Mouse (Mus musculus): Measurements from ENCODE around the gene Ssh1. TPM values are rescaled to one million over a fixed set of nuclear protein-coding genes. Genes with fewer than 3 reads are reported as not detected.
A peak's percentile ranks its signal among the peaks of the same experiment; 100 is the strongest.

The Ssh1 gene
- polyA plus RNA-seq, 1 experiment from 2014 or later: 28.1 TPM

DNA sequence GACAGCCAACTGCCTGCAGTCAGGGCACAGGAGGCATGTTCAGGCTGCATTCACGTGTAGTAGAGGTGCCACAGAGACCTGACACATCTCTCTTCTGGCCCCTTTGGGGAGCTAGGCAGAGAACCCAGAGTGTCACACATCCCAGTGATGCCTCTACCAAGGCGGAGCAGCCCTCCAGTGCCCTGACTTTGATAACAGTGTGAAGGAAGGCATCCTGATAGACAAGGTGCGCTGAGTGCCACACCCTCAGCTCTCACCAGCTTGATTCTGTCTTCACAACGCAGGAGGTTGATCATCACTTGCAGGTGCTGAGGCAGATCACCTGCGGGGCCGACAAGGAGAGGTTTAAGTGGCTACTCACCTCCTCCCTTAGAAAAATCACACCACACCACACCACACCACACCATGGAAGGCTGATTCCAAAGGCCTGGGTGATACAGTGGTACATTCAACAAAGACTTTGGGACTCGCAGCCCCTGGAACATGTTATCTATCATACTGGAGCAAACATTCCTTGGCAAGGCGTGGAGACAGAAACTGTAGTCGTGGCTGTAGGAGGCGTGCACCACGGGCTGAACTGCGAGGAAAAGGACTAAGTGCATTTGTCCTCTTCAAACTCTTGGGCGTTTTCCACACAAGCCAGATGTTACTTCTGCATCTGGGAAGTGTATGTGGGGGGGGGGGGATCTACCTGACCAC, 27.1 kb downstream of the Ssh1 start:
- 93% methylated on average over 13 of the region's 13 CpGs for WGBS
- H3K27ac ChIP-seq (replicated peaks; ENCODE audit: low read depth, low read length): no peak overlapping the region
- H3K4me2 ChIP-seq (ENCODE audit: low read depth, severe bottlenecking): no peak overlapping the region
- ATAC-seq (ENCODE audit: insufficient number of reproducible peaks, low FRiP score, low TSS enrichment, low read depth) (no peak), DNase-seq (ENCODE audit: low spot score) (no peak)
- H3K4me3 ChIP-seq (ENCODE audit: low read depth, low read length): no peak overlapping the region
- peaks cover 8% of the 10 kb centered on the region for H3K36me3 ChIP-seq (ENCODE audit: control insufficient read depth, insufficient read depth, low read length)
- no peaks in the 10 kb centered on the region for H3K27me3 ChIP-seq (ENCODE audit: control insufficient read depth, insufficient read depth, low read length)
- H3K9ac ChIP-seq (ENCODE audit: low read length): no peak overlapping the region
- H3K4me1 ChIP-seq (ENCODE audit: control insufficient read depth, insufficient read depth, low read length): no peaks in the 10 kb centered on the region
- no peaks in the 10 kb centered on the region for H3K9me3 ChIP-seq (ENCODE audit: control insufficient read depth, low read length)

DNA sequence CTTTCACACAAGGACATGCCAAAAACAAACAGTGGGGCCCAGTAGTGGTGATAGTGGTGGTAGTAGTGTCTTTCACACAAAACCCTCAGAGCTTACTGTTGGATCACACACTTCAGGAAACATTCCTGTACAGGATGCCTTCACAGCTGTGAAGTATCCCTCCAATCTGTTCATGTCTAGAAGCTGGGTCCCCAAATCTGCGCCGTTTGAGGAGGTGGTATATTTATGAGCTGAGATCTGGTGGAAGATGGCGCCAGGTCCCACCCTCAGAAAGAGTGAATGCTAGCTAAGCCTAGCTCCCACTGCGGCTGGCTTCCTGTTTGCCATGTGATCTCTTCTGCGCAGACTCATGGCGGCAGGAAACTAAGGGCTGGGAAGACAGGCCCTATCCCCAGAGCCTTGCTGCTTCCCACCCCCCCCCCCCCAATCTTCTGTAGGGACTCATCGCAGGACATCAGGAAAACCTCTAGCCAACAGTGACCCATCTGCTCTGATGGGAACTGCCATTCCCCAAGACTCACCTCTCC, 28.0 kb downstream of the Ssh1 start:
- no peak overlapping the region for H3K4me2 ChIP-seq (ENCODE audit: low read depth, severe bottlenecking)
- DNase-seq (ENCODE audit: low spot score) (no peak), ATAC-seq (ENCODE audit: insufficient number of reproducible peaks, low FRiP score, low TSS enrichment, low read depth) (no peak)
- peaks cover 8% of the 10 kb centered on the region for H3K36me3 ChIP-seq (ENCODE audit: control insufficient read depth, insufficient read depth, low read length)
- no peak overlapping the region for H3K27ac ChIP-seq (replicated peaks; ENCODE audit: low read depth, low read length)
- H3K27me3 ChIP-seq (ENCODE audit: control insufficient read depth, insufficient read depth, low read length): no peaks in the 10 kb centered on the region
- no peaks in the 10 kb centered on the region for H3K4me1 ChIP-seq (ENCODE audit: control insufficient read depth, insufficient read depth, low read length)
- no peak overlapping the region for H3K9ac ChIP-seq (ENCODE audit: low read length)
- 94% methylated on average over 7 of the region's 7 CpGs for WGBS
- H3K9me3 ChIP-seq (ENCODE audit: control insufficient read depth, low read length): no peaks in the 10 kb centered on the region
- no peak overlapping the region for H3K4me3 ChIP-seq (ENCODE audit: low read depth, low read length)

DNA sequence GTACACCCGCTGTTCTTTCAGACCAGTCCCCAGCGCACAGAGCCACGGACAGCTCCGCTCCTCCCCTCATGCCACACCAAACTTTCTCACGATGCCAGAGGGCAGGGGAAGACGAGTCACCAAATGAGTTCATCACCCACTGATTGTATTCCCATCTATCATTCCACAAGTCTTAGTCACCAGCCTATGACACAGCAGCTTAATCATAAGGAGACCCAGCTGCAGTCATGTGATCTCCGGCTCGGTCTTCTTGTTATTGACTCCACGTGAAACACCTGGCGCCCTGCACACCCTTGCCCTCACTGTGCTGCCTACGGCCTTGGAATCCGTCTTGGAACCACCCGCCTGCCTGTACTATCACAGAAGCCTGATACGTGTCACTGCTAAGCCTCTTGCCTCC, 28.7 kb downstream of the Ssh1 start:
- DNase-seq (ENCODE audit: low spot score): no peak
- no peak overlapping the region for H3K9ac ChIP-seq (ENCODE audit: low read length)
- no peak overlapping the region for H3K27ac ChIP-seq (replicated peaks; ENCODE audit: low read depth, low read length)
- no peak for ATAC-seq (ENCODE audit: insufficient number of reproducible peaks, low FRiP score, low TSS enrichment, low read depth)
- H3K4me1 ChIP-seq (ENCODE audit: control insufficient read depth, insufficient read depth, low read length): peaks cover under 1% of the 10 kb centered on the region; the same call in 1 of the 2 replicates
- no peaks in the 10 kb centered on the region for H3K27me3 ChIP-seq (ENCODE audit: control insufficient read depth, insufficient read depth, low read length)
- no peaks in the 10 kb centered on the region for H3K9me3 ChIP-seq (ENCODE audit: control insufficient read depth, low read length)
- no peak overlapping the region for H3K4me3 ChIP-seq (ENCODE audit: low read depth, low read length)
- 90% methylated on average over 14 of the region's 14 CpGs for WGBS
- peaks cover 10% of the 10 kb centered on the region for H3K36me3 ChIP-seq (ENCODE audit: control insufficient read depth, insufficient read depth, low read length)
- H3K4me2 ChIP-seq (ENCODE audit: low read depth, severe bottlenecking): no peak overlapping the region

DNA sequence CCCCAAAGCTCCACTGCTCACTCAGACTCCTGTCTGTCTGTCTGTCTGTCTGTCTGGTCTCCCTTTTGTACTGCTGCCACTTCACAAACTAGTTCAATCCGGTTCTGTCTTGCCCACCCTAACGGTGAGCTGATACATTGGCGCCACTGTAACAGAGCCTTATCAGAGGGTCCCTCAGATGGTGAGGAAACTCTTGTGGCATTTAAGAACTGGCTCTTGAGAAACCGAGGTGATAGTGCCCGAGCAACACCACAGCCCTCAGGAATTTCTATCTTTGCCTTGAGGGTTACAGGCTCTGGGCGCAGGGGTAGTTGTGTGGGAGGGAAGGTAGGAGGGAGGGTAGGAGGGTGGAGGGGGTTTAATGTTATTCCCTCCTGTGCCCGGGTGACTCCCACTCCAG, 31.9 kb downstream of the Ssh1 start:
- ATAC-seq (ENCODE audit: insufficient number of reproducible peaks, low FRiP score, low TSS enrichment, low read depth) (no peak), DNase-seq (ENCODE audit: low spot score) (no peak)
- H3K4me3 ChIP-seq (ENCODE audit: low read depth, low read length): no peak overlapping the region
- H3K4me2 ChIP-seq (ENCODE audit: low read depth, severe bottlenecking): no peak overlapping the region
- H3K27me3 ChIP-seq (ENCODE audit: control insufficient read depth, insufficient read depth, low read length): no peaks in the 10 kb centered on the region
- WGBS: 83% methylated on average over 7 of the region's 7 CpGs
- H3K9me3 ChIP-seq (ENCODE audit: control insufficient read depth, low read length): no peaks in the 10 kb centered on the region
- no peak overlapping the region for H3K27ac ChIP-seq (replicated peaks; ENCODE audit: low read depth, low read length)
- H3K9ac ChIP-seq (ENCODE audit: low read length): no peak overlapping the region
- H3K4me1 ChIP-seq (ENCODE audit: control insufficient read depth, insufficient read depth, low read length): peaks cover 12% of the 10 kb centered on the region
- peaks cover 6% of the 10 kb centered on the region; the same call in 1 of the 2 replicates for H3K36me3 ChIP-seq (ENCODE audit: control insufficient read depth, insufficient read depth, low read length)

DNA sequence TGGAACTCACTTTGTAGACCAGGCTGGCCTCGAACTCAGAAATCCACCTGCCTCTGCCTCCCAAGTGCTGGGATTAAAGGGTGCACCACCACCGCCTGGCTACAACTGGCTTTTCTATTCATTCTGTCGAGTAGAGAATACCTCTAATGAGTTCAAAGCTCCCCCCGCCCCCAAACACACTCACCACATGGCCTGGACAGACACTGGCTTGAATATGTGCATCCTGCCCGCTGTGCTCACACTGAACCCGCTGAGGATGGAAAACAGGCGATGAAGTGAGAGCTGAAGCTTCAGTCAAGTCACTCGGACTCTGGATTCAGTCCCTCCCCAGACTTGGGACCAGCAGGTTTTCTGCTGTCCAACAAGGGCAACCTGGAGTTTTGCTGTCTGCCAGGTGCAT, 33.3 kb downstream of the Ssh1 start:
- H3K27ac ChIP-seq (replicated peaks; ENCODE audit: low read depth, low read length): no peak overlapping the region
- DNase-seq (ENCODE audit: low spot score) (no peak), ATAC-seq (ENCODE audit: insufficient number of reproducible peaks, low FRiP score, low TSS enrichment, low read depth) (no peak)
- H3K36me3 ChIP-seq (ENCODE audit: control insufficient read depth, insufficient read depth, low read length): peaks cover 6% of the 10 kb centered on the region; the same call in 1 of the 2 replicates
- no peak overlapping the region for H3K9ac ChIP-seq (ENCODE audit: low read length)
- WGBS: 78% methylated on average over 8 of the region's 8 CpGs
- H3K4me1 ChIP-seq (ENCODE audit: control insufficient read depth, insufficient read depth, low read length): peaks cover 12% of the 10 kb centered on the region
- H3K4me3 ChIP-seq (ENCODE audit: low read depth, low read length): no peak overlapping the region
- no peaks in the 10 kb centered on the region for H3K27me3 ChIP-seq (ENCODE audit: control insufficient read depth, insufficient read depth, low read length)
- no peak overlapping the region for H3K4me2 ChIP-seq (ENCODE audit: low read depth, severe bottlenecking)
- H3K9me3 ChIP-seq (ENCODE audit: control insufficient read depth, low read length): no peaks in the 10 kb centered on the region

DNA sequence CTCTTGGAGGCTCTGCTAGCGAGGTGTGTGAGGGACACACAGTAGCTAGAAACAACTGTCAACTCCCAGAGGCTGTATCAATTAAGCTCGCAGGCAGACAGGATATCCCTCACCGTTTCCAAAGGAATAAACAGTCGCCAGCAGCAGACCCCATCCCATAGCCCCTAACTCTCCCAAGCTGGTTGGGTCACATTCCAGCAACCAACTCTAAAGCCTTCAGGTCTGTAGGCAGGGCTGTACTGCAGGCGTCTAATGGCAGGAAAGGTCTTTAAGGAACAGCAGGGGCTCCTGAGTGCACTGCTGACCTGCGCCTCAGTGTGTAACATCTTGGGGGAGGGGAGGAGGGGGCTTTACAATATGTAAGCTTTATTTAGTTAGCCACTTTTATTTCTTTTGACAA, 34.7 kb downstream of the Ssh1 start:
- peak overlapping the region; percentile 3; the same call in 1 of the 2 replicates for H3K4me2 ChIP-seq (ENCODE audit: low read depth, severe bottlenecking)
- peaks cover 4% of the 10 kb centered on the region; the same call in 1 of the 2 replicates for H3K36me3 ChIP-seq (ENCODE audit: control insufficient read depth, insufficient read depth, low read length)
- no peaks in the 10 kb centered on the region for H3K9me3 ChIP-seq (ENCODE audit: control insufficient read depth, low read length)
- no peak overlapping the region for H3K27ac ChIP-seq (replicated peaks; ENCODE audit: low read depth, low read length)
- H3K27me3 ChIP-seq (ENCODE audit: control insufficient read depth, insufficient read depth, low read length): no peaks in the 10 kb centered on the region
- DNase-seq (ENCODE audit: low spot score) (peak; percentile 45), ATAC-seq (ENCODE audit: insufficient number of reproducible peaks, low FRiP score, low TSS enrichment, low read depth) (no peak; the same call in 1 of the 2 replicates)
- H3K4me3 ChIP-seq (ENCODE audit: low read depth, low read length): no peak overlapping the region
- WGBS: 6% methylated on average over 6 of the region's 6 CpGs
- H3K4me1 ChIP-seq (ENCODE audit: control insufficient read depth, insufficient read depth, low read length): peaks cover 12% of the 10 kb centered on the region
- H3K9ac ChIP-seq (ENCODE audit: low read length): no peak overlapping the region

DNA sequence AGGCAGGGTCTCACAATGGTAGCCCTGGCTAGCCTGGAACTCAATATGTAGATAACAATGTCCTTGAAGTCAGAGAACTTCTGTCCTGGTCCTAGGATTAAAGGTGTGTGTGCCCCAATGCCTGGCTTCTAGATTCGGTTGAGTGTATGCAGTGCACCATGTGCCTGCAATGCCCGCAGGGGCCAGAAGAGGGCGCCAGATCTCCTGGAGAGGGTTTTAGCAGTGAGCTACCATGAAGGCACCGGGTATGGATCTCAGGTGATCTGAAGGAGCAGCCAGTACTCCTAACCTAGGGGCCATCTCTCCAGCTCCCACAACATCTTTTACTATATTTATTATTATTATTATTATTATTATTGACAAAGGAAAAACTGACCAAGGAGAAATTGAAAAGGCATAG, 37.2 kb downstream of the Ssh1 start:
- H3K27me3 ChIP-seq (ENCODE audit: control insufficient read depth, insufficient read depth, low read length): no peaks in the 10 kb centered on the region
- 6% methylated on average over 4 of the region's 4 CpGs for WGBS
- H3K4me2 ChIP-seq (ENCODE audit: low read depth, severe bottlenecking): no peak overlapping the region
- 0 out of 2 replicates have a peak, but pooled peaks cover 2% of the 10 kb centered on the region for H3K36me3 ChIP-seq (ENCODE audit: control insufficient read depth, insufficient read depth, low read length)
- peak; percentile 97 for DNase-seq (ENCODE audit: low spot score)
- no peak for ATAC-seq (ENCODE audit: insufficient number of reproducible peaks, low FRiP score, low TSS enrichment, low read depth)
- peaks cover 12% of the 10 kb centered on the region for H3K4me1 ChIP-seq (ENCODE audit: control insufficient read depth, insufficient read depth, low read length)
- H3K9ac ChIP-seq (ENCODE audit: low read length): no peak overlapping the region
- H3K27ac ChIP-seq (replicated peaks; ENCODE audit: low read depth, low read length): no peak overlapping the region
- H3K9me3 ChIP-seq (ENCODE audit: control insufficient read depth, low read length): no peaks in the 10 kb centered on the region
- no peak overlapping the region for H3K4me3 ChIP-seq (ENCODE audit: low read depth, low read length)

DNA sequence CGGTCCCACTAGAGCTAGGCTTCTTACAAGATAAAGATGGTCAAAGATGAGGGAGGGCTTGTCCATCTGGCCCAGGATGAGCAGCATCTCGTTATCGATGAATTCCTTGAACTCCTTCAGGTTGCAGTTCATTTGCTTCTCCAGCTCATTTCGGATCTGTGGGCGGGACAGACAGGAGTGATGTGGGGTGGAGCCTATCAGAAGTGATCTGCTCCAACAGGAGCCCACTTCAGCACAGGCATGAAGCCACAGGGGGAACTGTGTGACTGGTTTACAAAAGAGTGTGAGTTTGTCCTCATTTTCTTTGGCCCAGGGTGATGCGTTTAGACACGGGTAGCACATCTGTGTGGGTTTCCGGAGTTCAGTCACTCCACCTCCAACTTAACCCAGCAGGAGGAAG, 38.0 kb downstream of the Ssh1 start:
- Histone ChIP-seq H3K27me3 (ENCODE audit: control insufficient read depth, insufficient read depth, low read length) (no peaks in the 10 kb centered on the region), H3K4me2 (ENCODE audit: low read depth, severe bottlenecking) (no peak overlapping the region), H3K36me3 (ENCODE audit: control insufficient read depth, insufficient read depth, low read length) (0 out of 2 replicates have a peak, but pooled peaks cover 2% of the 10 kb centered on the region), H3K9ac (ENCODE audit: low read length) (no peak overlapping the region), H3K4me3 (ENCODE audit: low read depth, low read length) (no peak overlapping the region), H3K4me1 (ENCODE audit: control insufficient read depth, insufficient read depth, low read length) (peaks cover 12% of the 10 kb centered on the region), H3K9me3 (ENCODE audit: control insufficient read depth, low read length) (no peaks in the 10 kb centered on the region), H3K27ac (replicated peaks; ENCODE audit: low read depth, low read length) (no peak overlapping the region)
- 85% methylated on average over 8 of the region's 8 CpGs for WGBS
- no peak for ATAC-seq (ENCODE audit: insufficient number of reproducible peaks, low FRiP score, low TSS enrichment, low read depth)
- no peak for DNase-seq (ENCODE audit: low spot score)
